Mouse (Mus musculus) midbrain, embryonic 16.5 days (tissue): ENCODE measurements around the gene Ak6. TPM values are rescaled to one million over a fixed set of nuclear protein-coding genes. Genes with fewer than 3 reads are reported as not detected.

ENCODE experiments used
- ATAC-seq: fragments of 200-750 bp; cut with Nextera tagmentation; 2 replicates; pipeline ENCODE4 v1.8.0; 2017; ENCODE audit warnings: moderate TSS enrichment
- H3K27ac ChIP-seq: fragments of 300-500 bp; sonication (generic); 2 replicates; pipeline ENCODE4 v1.5.1; 2014; ENCODE audit warnings: mild to moderate bottlenecking, low read length, mixed read lengths
- H3K27me3 ChIP-seq: fragments of 300-500 bp; sonication (generic); 2 replicates; pipeline ENCODE4 v1.6.1; 2014; ENCODE audit warnings: low read depth, low read length, mixed read lengths; ENCODE audit not compliant: control insufficient read depth, insufficient read depth
- H3K36me3 ChIP-seq: fragments of 300-500 bp; sonication (generic); 2 replicates; pipeline ENCODE4 v1.6.1; 2014; ENCODE audit warnings: mild to moderate bottlenecking, low read length, moderate library complexity, mixed read lengths; ENCODE audit not compliant: control insufficient read depth, insufficient read depth
- H3K4me1 ChIP-seq: fragments of 300-500 bp; sonication (generic); 2 replicates; pipeline ENCODE4 v1.6.1; 2014; ENCODE audit warnings: mild to moderate bottlenecking, low read length, mixed read lengths; ENCODE audit not compliant: control insufficient read depth, insufficient read depth
- H3K4me2 ChIP-seq: fragments of 300-500 bp; sonication (generic); 2 replicates; pipeline ENCODE4 v1.6.1; 2014; ENCODE audit warnings: mild to moderate bottlenecking, low read length, mixed read lengths
- H3K4me3 ChIP-seq: fragments of 300-500 bp; sonication (generic); 2 replicates; pipeline ENCODE4 v1.5.1; 2014; ENCODE audit warnings: low read depth, mild to moderate bottlenecking, low read length, moderate library complexity, mixed read lengths
- H3K9ac ChIP-seq: fragments of 300-500 bp; sonication (generic); 2 replicates; pipeline ENCODE4 v1.6.1; 2014; ENCODE audit warnings: low read depth, low read length, mixed read lengths
- H3K9me3 ChIP-seq: fragments of 300-500 bp; sonication (generic); replicated peaks from 2 replicates; pipeline ENCODE4 v1.6.1; 2014; ENCODE audit warnings: mild to moderate bottlenecking, low read length, mixed read lengths; ENCODE audit not compliant: control insufficient read depth, poor library complexity, severe bottlenecking
- WGBS: fragments of 180-500 bp; shearing (Covaris S2); extraction: QIAGEN DNeasy Blood & Tissue Kit; methylation state at CpG from one replicate; pipeline ENCODE4 v1.1.7; 2014; 5-methylcytosine and 5-hydroxymethylcytosine counted together
- polyA plus RNA-seq: library from polyadenylated mRNA; unstranded; fragments of >200 nt; fragmentation: Nextera tagmentation; extraction: Ambion mirVana; gene quantifications from 2 replicates; pipeline ENCODE4 v1.2.1, GENCODE M21; 2015

The Ak6 gene
- 307 and 315 TPM in 2 replicates for polyA plus RNA-seq

- Histone ChIP-seq H3K4me3 (peak within 1 kb of the TSS; percentile 96), H3K9me3 (no peaks in the 10 kb centered on the region), H3K9ac (peak within 1 kb of the TSS; percentile 85), H3K4me2 (peak within 1 kb of the TSS; percentile 85), H3K27me3 (no peaks in the 10 kb centered on the region), H3K27ac (peak within 1 kb of the TSS; percentile 99), H3K36me3 (peaks cover 9% of the 10 kb centered on the region; the same call in 1 of the 2 replicates), H3K4me1 (peaks cover 11% of the 10 kb centered on the region)
- ATAC-seq, result peak; percentile 97
- WGBS, result under 1% methylated on average over 68 of the region's 73 CpGs
These were observed at the start of gene Ak6, which contains the start of gene Rad17 for GRCm38 (mm10) chr13:100650550-100651438. TSS of gene Ak6 (plus strand) at chr13:100650979. TSS of gene Rad17 (minus strand) at chr13:100651051.

GRCm38 (mm10) chr13:100601034-100601433, 49.7 kb upstream of the Ak6 start:
- no peak overlapping the region for H3K4me2 ChIP-seq
- 81% methylated on average over 8 of the region's 8 CpGs for WGBS

GRCm38 (mm10) chr13:100602239-100602902, 48.4 kb upstream of the Ak6 start:
- no peak overlapping the region for H3K27ac ChIP-seq
- H3K9ac ChIP-seq, result no peak overlapping the region
- no peaks in the 10 kb centered on the region for H3K27me3 ChIP-seq
- no peak for ATAC-seq
- no peaks in the 10 kb centered on the region for H3K9me3 ChIP-seq
- no peak overlapping the region for H3K4me3 ChIP-seq
- 58% methylated on average over 5 of the region's 5 CpGs for WGBS
- H3K36me3 ChIP-seq, result no peaks in the 10 kb centered on the region
- H3K4me1 ChIP-seq, result no peaks in the 10 kb centered on the region
- H3K4me2 ChIP-seq, result no peak overlapping the region

More at GRCm38 (mm10) chr13:100601034-100601433, 49.7 kb upstream of the Ak6 start:
- Histone ChIP-seq H3K9me3 (no peaks in the 10 kb centered on the region), H3K27me3 (no peaks in the 10 kb centered on the region), H3K36me3 (no peaks in the 10 kb centered on the region), H3K27ac (no peak overlapping the region), H3K4me1 (no peaks in the 10 kb centered on the region), H3K9ac (no peak overlapping the region), H3K4me3 (no peak overlapping the region)
- ATAC-seq, result no peak

GRCm38 (mm10) chr13:100603031-100603737, 47.6 kb upstream of the Ak6 start:
- Histone ChIP-seq H3K4me1 (no peaks in the 10 kb centered on the region), H3K4me2 (no peak overlapping the region), H3K9me3 (no peaks in the 10 kb centered on the region), H3K9ac (no peak overlapping the region), H3K4me3 (no peak overlapping the region), H3K27me3 (no peaks in the 10 kb centered on the region), H3K36me3 (no peaks in the 10 kb centered on the region), H3K27ac (no peak overlapping the region)
- WGBS, result 87% methylated on average over 10 of the region's 10 CpGs
- ATAC-seq, result no peak

- no peak overlapping the region for H3K9ac ChIP-seq
- no peaks in the 10 kb centered on the region for H3K27me3 ChIP-seq
- no peak overlapping the region for H3K27ac ChIP-seq
- no peak for ATAC-seq
- H3K4me1 ChIP-seq, result no peaks in the 10 kb centered on the region
- 88% methylated on average over 11 of the region's 11 CpGs for whole genome bisulfite sequencing
- no peaks in the 10 kb centered on the region for H3K36me3 ChIP-seq
- no peaks in the 10 kb centered on the region for H3K9me3 ChIP-seq
- no peak overlapping the region for H3K4me2 ChIP-seq
- H3K4me3 ChIP-seq, result no peak overlapping the region
These were observed 47.1 kb upstream of the Ak6 start for GRCm38 (mm10) chr13:100603738-100604095.

- 72% methylated on average over 1 of the region's 1 CpGs for WGBS
- H3K4me2 ChIP-seq, result no peak overlapping the region
- H3K27me3 ChIP-seq, result no peaks in the 10 kb centered on the region
- no peaks in the 10 kb centered on the region for H3K9me3 ChIP-seq
- no peak overlapping the region for H3K9ac ChIP-seq
- no peak overlapping the region for H3K4me3 ChIP-seq
- H3K27ac ChIP-seq, result no peak overlapping the region
- no peaks in the 10 kb centered on the region for H3K4me1 ChIP-seq
- no peak for ATAC-seq
- no peaks in the 10 kb centered on the region for H3K36me3 ChIP-seq
These were observed 44.9 kb upstream of the Ak6 start for GRCm38 (mm10) chr13:100605845-100606244.

GRCm38 (mm10) chr13:100607756-100608155, 43.0 kb upstream of the Ak6 start:
- Histone ChIP-seq H3K4me1 (no peaks in the 10 kb centered on the region), H3K9me3 (no peaks in the 10 kb centered on the region), H3K9ac (no peak overlapping the region), H3K4me3 (no peak overlapping the region), H3K27me3 (no peaks in the 10 kb centered on the region), H3K4me2 (no peak overlapping the region), H3K27ac (no peak overlapping the region), H3K36me3 (no peaks in the 10 kb centered on the region)
- ATAC-seq, result no peak
- WGBS, result 92% methylated on average over 8 of the region's 8 CpGs

GRCm38 (mm10) chr13:100611266-100611665, 39.5 kb upstream of the Ak6 start:
- ATAC-seq, result no peak
- no peak overlapping the region for H3K27ac ChIP-seq
- H3K4me1 ChIP-seq, result no peaks in the 10 kb centered on the region
- no peak overlapping the region for H3K4me3 ChIP-seq
- H3K4me2 ChIP-seq, result no peak overlapping the region
- H3K36me3 ChIP-seq, result no peaks in the 10 kb centered on the region
- no peaks in the 10 kb centered on the region for H3K9me3 ChIP-seq
- no peak overlapping the region for H3K9ac ChIP-seq
- no peaks in the 10 kb centered on the region for H3K27me3 ChIP-seq
- 95% methylated on average over 13 of the region's 13 CpGs for WGBS
